Mouse (Mus musculus) thymus, adult 2 months (tissue): ENCODE measurements at regions not wholly inside any gene's neighbourhood (a gene's known extent, or its start where the extent isn't known, plus 50 kb on each side); places are given as distances from the start of the nearest gene placed in this dataset.

ENCODE experiments used
- CTCF ChIP-seq: fragments of 200-500 bp; IDR thresholded peaks from 2 replicates; pipeline ENCODE4 v1.5.1; 2012; ENCODE audit warnings: mild to moderate bottlenecking, control low read depth, low read length, moderate library complexity, borderline replicate concordance; ENCODE audit not compliant: control insufficient read depth, poor library complexity, insufficient read depth; ENCODE audit errors: extremely low read depth
- POLR2A ChIP-seq: fragments of 200-500 bp; IDR thresholded peaks from 2 replicates; pipeline ENCODE4 v1.6.1; 2012; ENCODE audit warnings: mild to moderate bottlenecking, low read length, control low read depth, moderate library complexity; ENCODE audit not compliant: control insufficient read depth, poor library complexity, insufficient read depth; ENCODE audit errors: extremely low read depth

DNA sequence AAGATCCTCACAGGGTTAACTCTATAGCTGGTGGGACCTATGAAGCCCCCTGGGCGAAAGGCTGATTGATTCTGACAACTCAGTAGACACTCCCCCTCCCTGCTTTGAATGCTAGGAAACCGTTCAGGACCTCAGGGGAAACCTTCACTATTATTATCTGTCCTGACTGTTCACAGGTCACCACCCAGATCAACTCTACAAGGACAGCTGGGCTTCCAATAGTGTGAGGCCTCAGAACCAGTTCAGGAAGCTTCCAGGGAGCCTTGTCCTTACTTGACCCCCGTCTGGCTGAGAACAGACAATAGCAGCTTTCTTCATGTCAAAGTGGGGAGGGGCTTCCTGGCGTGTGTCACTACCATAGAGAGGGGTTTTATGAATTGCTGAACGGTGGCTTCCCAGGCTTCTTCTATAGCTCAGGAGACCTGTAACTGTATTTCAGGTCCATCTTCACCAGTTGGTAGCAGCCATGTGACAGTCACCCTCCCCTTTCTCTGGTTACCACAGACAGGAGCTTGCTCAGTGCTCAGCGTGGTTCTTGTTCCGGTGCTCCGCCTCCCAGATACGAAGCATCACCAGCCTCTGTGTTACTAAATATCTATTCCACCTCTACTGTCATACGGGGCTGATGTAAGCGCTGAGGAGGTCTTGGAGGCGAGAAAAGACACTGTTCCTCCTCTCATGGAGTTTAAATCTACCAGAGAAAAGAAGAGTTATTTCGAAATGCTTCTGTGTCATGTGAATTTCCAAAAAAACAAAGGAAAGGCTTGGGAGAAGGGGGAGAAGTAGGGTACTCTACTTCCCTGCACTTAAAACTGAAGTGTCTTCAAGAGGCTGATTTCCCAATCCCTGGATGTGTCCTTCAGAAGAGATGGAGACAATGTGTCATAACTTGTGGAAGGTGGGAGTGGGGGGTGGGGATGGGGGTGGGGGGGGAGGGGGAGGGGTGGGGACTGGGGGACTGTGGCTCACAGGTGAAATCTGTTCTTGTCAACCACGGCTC is 96.9 kb downstream of the Vcpkmt start:
- TF ChIP-seq CTCF, result no peak
- no peak for TF ChIP-seq POLR2A
